Mouse (Mus musculus): Measurements from ENCODE around the gene Mmp15. TPM values are rescaled to one million over a fixed set of nuclear protein-coding genes. Genes with fewer than 3 reads are reported as not detected.

Mmp15 gene
- total RNA-seq, 2 experiments from 2014 or later, result 16.8 to 17.8 TPM

Other genes starting within 250 kb of the Mmp15 start
- gene Kifc3, start 149.5 kb upstream of the Mmp15 start, total RNA-seq (2021), result 10 to 100 TPM in 1 of 2 experiments, 1 to 10 TPM in 1; 8.7 to 14.5 TPM
- gene Cngb1, start 45.7 kb upstream of the Mmp15 start, total RNA-seq (2021), result under 1 TPM; 0.05 to 0.07 TPM
- gene Tepp, start 41.7 kb upstream of the Mmp15 start, total RNA-seq (2021), result not detected
- 1 to 10 TPM; 2.8 to 3.2 TPM for gene Zfp319, start 20.3 kb upstream of the Mmp15 start, total RNA-seq (2021)
- 1 to 10 TPM; 4.8 to 5.7 TPM for gene Usb1, start 20.0 kb upstream of the Mmp15 start, total RNA-seq (2021)
- 1 to 10 TPM; 6.0 to 6.5 TPM for gene Cfap20, start 82.6 kb downstream of the Mmp15 start, total RNA-seq (2021)
- gene Csnk2a2, start 137.8 kb downstream of the Mmp15 start, total RNA-seq (2021), result 10 to 100 TPM; 24.2 to 24.7 TPM
- not detected for gene Ccdc113, start 181.8 kb downstream of the Mmp15 start, total RNA-seq (2021)
- gene Prss54, start 224.1 kb downstream of the Mmp15 start, total RNA-seq (2021), result not detected

Data from gastrocnemius, adult 18-20 months (tissue).